Comparison of ENCODE assay signal across 10 mouse cellular contexts in genomic region chr5:73167976-73168768, GRCm38 (mm10).
A peak's percentile ranks its signal among the peaks of the same experiment; 100 is the strongest.
DNase-seq lines count a peak whose midpoint lies in the region; ATAC-seq lines count a peak whose summit lies in the region.
"Had no signal": no experiment of that assay in that cellular context is flagged by ENCODE, and none has a peak within 500 bp of the region (broad histone marks: within the 10 kb centered on the region; RNA-seq: fewer than 3 reads in every experiment).

No protein-coding gene starts in this region.

- no peaks in the 10 kb centered on the region for H3K27me3 ChIP-seq in embryonic facial prominence, embryonic 14.5 days (replicated peaks; ENCODE audit: control insufficient read depth, insufficient read depth, low read length)
- H3K27me3 ChIP-seq in hindbrain, embryonic 12.5 days: no peaks in the 10 kb centered on the region
- H3K27me3 ChIP-seq: lung, embryonic 15.5 days had no signal

- no peak overlapping the region for H3K9ac ChIP-seq in embryonic facial prominence, embryonic 14.5 days (ENCODE audit: low read depth, low read length)
- H3K9ac ChIP-seq in hindbrain, embryonic 12.5 days: 0 out of 2 replicates have a peak overlapping the region, but pooled peaks have one; percentile 18
- H3K9ac ChIP-seq: lung, embryonic 15.5 days had no signal

- ATAC-seq in embryonic facial prominence, embryonic 14.5 days (ENCODE audit: low read depth): no peak
- ATAC-seq in hindbrain, embryonic 12.5 days (ENCODE audit: low FRiP score): no peak

- H3K27ac ChIP-seq in embryonic facial prominence, embryonic 14.5 days (replicated peaks; ENCODE audit: low read depth, low read length): no peak overlapping the region; the same call in 1 of the 2 replicates
- H3K27ac ChIP-seq in hindbrain, embryonic 12.5 days: peak overlapping the region; percentile 48
- H3K27ac ChIP-seq: lung, embryonic 15.5 days had no signal

- peak overlapping the region; percentile 40 for H3K4me2 ChIP-seq in embryonic facial prominence, embryonic 14.5 days (ENCODE audit: low read depth, low read length)
- H3K4me2 ChIP-seq in hindbrain, embryonic 12.5 days (replicated peaks): no peak overlapping the region
- H3K4me2 ChIP-seq: lung, embryonic 15.5 days had no signal

- DNase-seq in heart, adult 18-20 months: peak; percentile 24 to 45
- no peak for DNase-seq in heart, adult 8-10 months (ENCODE audit: low spot score)
- peak; percentile 33 for DNase-seq in embryonic facial prominence, embryonic 14.5 days (ENCODE audit: low spot score)
- peak; percentile 58 for DNase-seq in left cerebral cortex, postnatal 4 days
- no peak for DNase-seq in thymus, postnatal 36 days
- DNase-seq in liver: no peak
- DNase-seq in adrenal gland, adult 8-10 months: no peak

- WGBS in embryonic facial prominence, embryonic 14.5 days: 63% methylated on average over 18 of the region's 18 CpGs
- 77% methylated on average over 18 of the region's 18 CpGs for WGBS in hindbrain, embryonic 12.5 days

- H3K4me3 ChIP-seq in embryonic facial prominence, embryonic 14.5 days (ENCODE audit: low read depth, low read length): no peak overlapping the region
- no peak overlapping the region for H3K4me3 ChIP-seq in hindbrain, embryonic 12.5 days
- H3K4me3 ChIP-seq: erythroblast, embryonic 14.5 days; lung, embryonic 15.5 days had no signal

- H3K9me3 ChIP-seq in embryonic facial prominence, embryonic 14.5 days (ENCODE audit: control insufficient read depth, low read length): no peaks in the 10 kb centered on the region
- no peaks in the 10 kb centered on the region for H3K9me3 ChIP-seq in hindbrain, embryonic 12.5 days (replicated peaks)
- H3K9me3 ChIP-seq: lung, embryonic 15.5 days had no signal

- intact Hi-C loops in left cerebral cortex, postnatal 4 days (cut with DNase I): no loop called here

- H3K4me1 ChIP-seq in embryonic facial prominence, embryonic 14.5 days (ENCODE audit: control insufficient read depth, insufficient read depth, low read length): peaks cover 29% of the 10 kb centered on the region
- peaks cover 41% of the 10 kb centered on the region for H3K4me1 ChIP-seq in hindbrain, embryonic 12.5 days

- no peaks in the 10 kb centered on the region for H3K36me3 ChIP-seq in embryonic facial prominence, embryonic 14.5 days (ENCODE audit: control insufficient read depth, insufficient read depth, low read length)
- no peaks in the 10 kb centered on the region for H3K36me3 ChIP-seq in hindbrain, embryonic 12.5 days
- H3K36me3 ChIP-seq: lung, embryonic 15.5 days had no signal

Comparison
In these comparisons a context has a peak if more than half of its experiments do, and no peak if none do; other contexts are left out.
1. DNase-seq: peak in heart, adult 18-20 months (2 of 2), embryonic facial prominence, embryonic 14.5 days (single experiment) and left cerebral cortex, postnatal 4 days (single experiment); none in heart, adult 8-10 months (single experiment), thymus, postnatal 36 days (0 of 2), liver (single experiment) and adrenal gland, adult 8-10 months (single experiment).